Mouse (Mus musculus) midbrain, embryonic 14.5 days (tissue): ENCODE measurements around the gene Igsf8. TPM values are rescaled to one million over a fixed set of nuclear protein-coding genes. Genes with fewer than 3 reads are reported as not detected.

Experiments
- ATAC-seq: fragments of 200-750 bp; cut with Nextera tagmentation; 2 replicates; pipeline ENCODE4 v1.8.0; 2017; ENCODE audit warnings: moderate number of reproducible peaks, moderate library complexity; ENCODE audit not compliant: low FRiP score, low TSS enrichment
- DNase-seq: peaks from one replicate; pipeline ENCODE4 v3.0.0-alpha.2; 2015
- H3K27ac ChIP-seq: fragments of 300-500 bp; sonication (generic); replicated peaks from 2 replicates; pipeline ENCODE4 v1.5.1; 2014; ENCODE audit warnings: mild to moderate bottlenecking, low read depth, low read length, moderate library complexity
- H3K27me3 ChIP-seq: fragments of 300-500 bp; sonication (generic); 2 replicates; pipeline ENCODE4 v1.6.1; 2014; ENCODE audit warnings: low read length, control low read depth, mixed read lengths; ENCODE audit not compliant: control insufficient read depth, insufficient read depth
- H3K36me3 ChIP-seq: fragments of 300-500 bp; sonication (generic); 2 replicates; pipeline ENCODE4 v1.6.1; 2014; ENCODE audit warnings: low read length, control low read depth; ENCODE audit not compliant: control insufficient read depth, insufficient read depth
- H3K4me1 ChIP-seq: fragments of 300-500 bp; sonication (generic); 2 replicates; pipeline ENCODE4 v1.6.1; 2014; ENCODE audit warnings: mild to moderate bottlenecking, antibody characterized with exemption, low read length, control low read depth; ENCODE audit not compliant: control insufficient read depth, insufficient read depth
- H3K4me2 ChIP-seq: fragments of 300-500 bp; sonication (generic); 2 replicates; pipeline ENCODE4 v1.6.1; 2014; ENCODE audit warnings: mild to moderate bottlenecking, low read length, moderate library complexity
- H3K4me3 ChIP-seq: fragments of 300-500 bp; sonication (generic); replicated peaks from 2 replicates; pipeline ENCODE4 v1.5.1; 2014; ENCODE audit warnings: low read depth, low read length
- H3K9ac ChIP-seq: fragments of 300-500 bp; sonication (generic); replicated peaks from 2 replicates; pipeline ENCODE4 v1.6.1; 2014; ENCODE audit warnings: mild to moderate bottlenecking, low read length, moderate library complexity
- H3K9me3 ChIP-seq: fragments of 300-500 bp; sonication (generic); 2 replicates; pipeline ENCODE4 v1.6.1; 2016; ENCODE audit warnings: low read length, control low read depth, mixed read lengths; ENCODE audit not compliant: control insufficient read depth
- WGBS: fragments of 180-500 bp; shearing (Covaris S2); extraction: QIAGEN DNeasy Blood & Tissue Kit; methylation state at CpG from one replicate; pipeline ENCODE4 v1.1.7; 2014; 5-methylcytosine and 5-hydroxymethylcytosine counted together
- polyA plus RNA-seq: library from polyadenylated mRNA; unstranded; fragments of >200 nt; fragmentation: Nextera tagmentation; extraction: Ambion mirVana; gene quantifications from 2 replicates; pipeline ENCODE4 v1.2.1, GENCODE M21; 2014

Gene Igsf8
- 55.6 and 61.0 TPM in 2 replicates for polyA plus RNA-seq

DNA sequence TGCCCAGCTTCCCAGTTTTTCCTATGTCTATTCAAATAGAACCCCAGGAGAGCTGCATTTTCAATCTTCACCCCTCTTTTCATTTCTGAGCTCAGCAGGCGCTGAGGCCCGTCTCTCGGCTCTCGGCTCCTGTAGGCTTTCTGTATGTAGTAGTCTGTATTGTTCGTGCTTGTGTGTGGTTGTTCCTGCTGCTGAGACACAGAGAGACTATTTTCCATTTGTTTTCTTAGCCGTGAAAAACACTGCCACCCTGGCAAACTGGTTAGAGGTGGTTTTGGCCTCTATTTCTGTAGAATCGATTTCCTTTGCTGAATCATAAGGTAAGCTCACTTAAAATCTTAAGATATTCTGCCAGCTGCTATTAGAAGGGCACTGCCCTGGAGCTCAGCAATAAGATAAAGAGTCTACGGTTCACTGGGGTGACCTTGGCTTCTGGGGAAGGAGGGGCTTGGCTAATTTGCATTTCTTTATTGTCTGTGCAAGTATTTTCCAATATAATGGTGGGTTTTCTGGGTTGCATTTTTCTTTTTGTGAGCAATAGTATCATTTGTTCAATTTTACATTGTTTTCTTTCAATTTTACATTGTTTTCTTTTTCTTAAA, at the start of gene Igsf8:
TSS of gene Igsf8 (plus strand) at position 165 of the 602 bp plus-strand sequence.
- Histone ChIP-seq H3K27ac (peak within 1 kb of the TSS; percentile 62), H3K4me3 (no peak within 1 kb of the TSS), H3K27me3 (no peaks in the 10 kb centered on the region), H3K36me3 (no peaks in the 10 kb centered on the region), H3K4me2 (peak within 1 kb of the TSS; percentile 3), H3K9ac (no peak within 1 kb of the TSS), H3K9me3 (no peaks in the 10 kb centered on the region), H3K4me1 (no peaks in the 10 kb centered on the region)
- 7% methylated on average over 8 of the region's 8 CpGs for WGBS
- DNase-seq (peak; percentile 47), ATAC-seq (no peak)

DNA sequence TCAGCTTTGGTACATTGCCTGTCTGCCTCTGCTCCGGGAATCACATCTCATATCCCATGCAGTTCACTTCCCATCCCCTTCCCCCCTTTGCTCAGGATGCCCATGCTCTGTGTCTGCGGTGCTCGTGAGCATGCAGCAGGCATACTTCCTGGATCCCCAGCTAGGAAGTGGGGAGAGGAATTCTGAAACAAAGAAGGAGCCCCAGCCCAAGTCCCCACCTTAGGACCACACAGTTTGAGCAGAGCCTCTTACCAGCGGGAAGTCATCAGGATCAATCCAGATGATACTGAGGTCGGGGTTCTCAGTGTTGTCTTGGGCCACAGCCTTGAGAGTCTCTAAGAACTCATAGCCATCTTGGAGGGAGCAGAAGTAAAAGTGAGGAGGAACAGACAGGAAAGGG, 48.7 kb upstream of the Igsf8 start:
- no peak overlapping the region for H3K4me2 ChIP-seq
- peak overlapping the region; percentile 32; the same call in 1 of the 2 replicates for H3K27ac ChIP-seq
- 52% methylated on average over 5 of the region's 5 CpGs for WGBS
- H3K36me3 ChIP-seq: no peaks in the 10 kb centered on the region
- DNase-seq: no peak
- H3K4me1 ChIP-seq: peaks cover 17% of the 10 kb centered on the region
- ATAC-seq: no peak
- no peaks in the 10 kb centered on the region for H3K27me3 ChIP-seq
- no peak overlapping the region for H3K4me3 ChIP-seq
- H3K9ac ChIP-seq: no peak overlapping the region
- no peaks in the 10 kb centered on the region for H3K9me3 ChIP-seq

DNA sequence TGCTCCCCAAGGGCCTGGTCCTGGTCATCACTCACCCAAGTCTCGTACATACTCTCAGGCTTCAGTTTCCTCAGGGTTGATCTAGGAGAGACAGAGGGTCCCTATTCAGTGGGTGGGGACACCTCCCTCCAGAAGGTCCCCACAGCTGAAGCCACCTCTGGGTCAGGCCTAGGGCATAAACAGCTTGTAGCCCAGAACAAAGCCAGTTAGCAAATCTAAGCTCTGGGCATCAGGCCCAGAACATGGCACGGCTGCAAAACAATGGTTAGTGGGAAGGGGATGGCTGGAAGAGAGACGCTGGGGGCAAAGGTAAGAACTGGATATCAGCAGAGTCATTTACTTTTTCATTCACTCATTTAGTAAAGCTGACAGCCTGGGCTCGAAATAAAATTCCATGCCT, 47.7 kb upstream of the Igsf8 start:
- Histone ChIP-seq H3K4me1 (peaks cover 23% of the 10 kb centered on the region), H3K36me3 (no peaks in the 10 kb centered on the region), H3K4me3 (no peak overlapping the region), H3K9me3 (no peaks in the 10 kb centered on the region), H3K4me2 (no peak overlapping the region), H3K9ac (no peak overlapping the region), H3K27ac (peak overlapping the region; percentile 41; the same call in 1 of the 2 replicates), H3K27me3 (no peaks in the 10 kb centered on the region)
- ATAC-seq (no peak), DNase-seq (peak; percentile 54)
- WGBS: 20% methylated on average over 4 of the region's 4 CpGs

DNA sequence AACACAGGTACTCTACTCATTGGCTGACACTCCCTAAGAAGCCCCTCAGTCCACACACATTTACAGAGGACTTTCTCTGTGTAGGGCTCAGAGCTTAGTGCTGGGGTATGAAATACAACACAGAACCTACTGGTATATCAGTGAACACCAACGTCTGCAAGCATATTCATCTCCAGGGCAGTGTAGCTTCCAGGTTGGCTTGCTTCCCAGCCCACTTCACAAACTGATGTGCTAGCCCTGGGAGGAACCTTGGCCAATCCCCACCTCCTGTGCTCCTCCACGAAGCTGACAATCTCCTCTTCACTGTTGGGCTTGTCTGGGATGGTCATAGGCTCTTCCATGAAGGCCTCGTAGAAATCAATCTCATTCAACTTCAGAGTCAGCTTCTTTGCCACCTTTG, 46.7 kb upstream of the Igsf8 start:
- H3K9me3 ChIP-seq: no peaks in the 10 kb centered on the region
- H3K9ac ChIP-seq: no peak overlapping the region
- ATAC-seq: no peak
- no peak overlapping the region for H3K4me3 ChIP-seq
- H3K36me3 ChIP-seq: no peaks in the 10 kb centered on the region
- no peaks in the 10 kb centered on the region for H3K27me3 ChIP-seq
- 0 out of 2 replicates have a peak overlapping the region, but pooled peaks have one; percentile 32 for H3K27ac ChIP-seq
- H3K4me1 ChIP-seq: peaks cover 28% of the 10 kb centered on the region
- no peak for DNase-seq
- H3K4me2 ChIP-seq: no peak overlapping the region
- 75% methylated on average over 3 of the region's 3 CpGs for WGBS

DNA sequence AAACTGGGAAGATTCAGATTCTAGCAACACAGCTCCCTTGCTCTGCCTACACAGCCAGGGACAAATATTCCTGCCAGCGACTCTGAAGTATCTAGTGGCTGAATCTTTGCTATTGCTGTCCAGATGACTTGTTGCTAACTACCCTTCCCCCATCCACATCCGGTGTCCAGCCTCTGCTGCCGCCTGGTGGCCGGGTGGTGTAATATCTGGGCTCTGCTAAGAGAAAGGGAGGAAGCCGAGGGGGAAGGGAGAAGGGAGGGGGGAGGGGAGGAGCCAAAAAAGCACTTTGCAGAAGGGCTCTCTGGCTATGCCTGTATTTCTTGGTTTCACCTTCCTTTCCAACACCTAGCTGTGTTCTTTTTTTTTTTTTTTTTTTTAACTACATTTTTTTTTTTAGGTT, 44.3 kb upstream of the Igsf8 start:
- Histone ChIP-seq H3K9ac (no peak overlapping the region), H3K4me3 (no peak overlapping the region), H3K9me3 (no peaks in the 10 kb centered on the region), H3K27ac (peak overlapping the region; percentile 45; the same call in 1 of the 2 replicates), H3K36me3 (no peaks in the 10 kb centered on the region), H3K4me1 (peaks cover 28% of the 10 kb centered on the region), H3K4me2 (peak overlapping the region; percentile 34; the same call in 1 of the 2 replicates), H3K27me3 (no peaks in the 10 kb centered on the region)
- WGBS: 3% methylated on average over 5 of the region's 5 CpGs
- ATAC-seq (peak; percentile 59), DNase-seq (peak; percentile 89)

DNA sequence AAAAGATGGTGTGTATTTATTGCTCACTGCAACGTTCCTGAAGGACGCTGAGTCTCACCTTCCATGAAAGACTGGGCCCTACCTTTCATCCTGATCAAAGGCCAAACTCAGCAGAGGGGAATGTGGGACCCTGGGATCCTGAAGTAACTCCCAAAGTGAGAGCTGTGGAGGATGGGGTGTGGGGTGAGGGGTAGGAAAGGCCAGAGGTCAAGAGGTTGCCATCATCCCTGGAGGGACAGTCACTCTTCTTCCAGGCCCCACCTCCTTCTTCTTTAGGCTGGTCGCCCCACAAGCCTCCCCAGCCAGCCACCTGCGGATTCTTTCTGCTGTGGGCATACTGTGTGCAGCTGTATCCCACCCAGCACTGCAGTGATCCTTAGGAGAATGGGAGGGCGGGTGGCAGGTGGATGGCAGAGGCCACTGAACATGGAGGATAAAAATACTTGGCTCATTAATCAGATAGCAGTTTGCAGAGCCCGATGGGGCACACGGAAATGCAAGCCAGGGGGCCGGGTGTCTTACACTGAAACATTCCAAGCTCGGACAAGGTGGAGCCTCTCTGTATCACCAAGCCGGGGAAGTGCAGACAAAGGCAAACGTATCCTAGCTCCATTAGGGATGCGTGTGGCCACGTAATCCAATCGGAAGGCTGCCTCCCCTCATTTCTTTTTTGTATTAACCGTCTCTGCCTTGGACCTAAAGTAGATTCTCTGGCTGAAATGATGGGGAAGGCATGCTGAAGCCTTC, 43.1 kb upstream of the Igsf8 start:
- H3K27me3 ChIP-seq: no peaks in the 10 kb centered on the region
- H3K4me2 ChIP-seq: no peak overlapping the region
- peaks cover 25% of the 10 kb centered on the region for H3K4me1 ChIP-seq
- H3K4me3 ChIP-seq: no peak overlapping the region
- 0 out of 2 replicates have a peak overlapping the region, but pooled peaks have one; percentile 20 for H3K27ac ChIP-seq
- WGBS: 42% methylated on average over 15 of the region's 15 CpGs
- DNase-seq: no peak
- no peaks in the 10 kb centered on the region for H3K36me3 ChIP-seq
- no peak for ATAC-seq
- H3K9me3 ChIP-seq: no peaks in the 10 kb centered on the region
- no peak overlapping the region for H3K9ac ChIP-seq

DNA sequence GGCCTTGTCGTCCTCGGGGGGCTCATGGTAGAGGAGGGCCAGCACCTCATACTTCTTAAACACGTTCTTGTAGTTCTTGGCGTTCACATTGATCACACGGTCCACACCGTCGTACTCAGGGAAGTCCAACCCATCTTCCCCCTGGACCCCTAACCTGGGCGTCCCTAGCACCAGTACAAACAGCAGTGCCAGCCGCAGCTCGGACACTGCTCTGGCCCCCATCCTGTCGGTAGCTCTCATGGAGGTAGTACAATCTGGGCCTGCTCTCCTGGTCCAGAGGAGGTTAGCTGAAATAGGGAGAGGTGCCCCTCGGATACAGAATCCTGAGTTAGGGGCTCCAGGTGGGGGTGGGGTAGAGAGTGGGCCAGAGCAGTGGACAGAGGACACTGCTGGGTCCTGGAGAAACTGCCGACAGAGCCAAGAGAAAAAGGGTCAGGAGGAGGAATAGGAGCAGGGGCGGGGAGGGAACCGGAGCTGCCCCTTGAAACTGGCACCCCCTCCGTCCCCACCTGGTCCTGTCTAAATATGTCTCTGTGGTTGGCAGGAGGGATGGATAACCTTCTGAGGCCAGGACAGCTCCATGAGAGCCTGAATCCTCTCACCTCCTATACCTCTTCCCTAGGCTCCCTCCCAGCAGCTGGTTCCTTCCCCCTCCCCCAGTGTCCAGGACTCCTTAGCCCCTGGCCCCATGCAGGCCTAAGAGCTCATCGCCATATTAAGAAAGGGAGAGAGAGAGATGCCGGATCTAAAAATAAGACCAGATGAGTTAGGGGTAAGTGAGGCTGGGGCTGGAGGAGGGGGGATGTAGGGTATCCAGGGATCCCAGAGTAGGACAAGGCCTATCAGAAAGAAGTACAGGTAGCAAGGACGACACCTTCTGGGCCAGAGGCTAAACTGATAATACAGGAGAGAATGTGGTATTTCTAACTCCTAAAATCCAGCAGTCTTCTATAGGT, 41.7 kb upstream of the Igsf8 start, which contains the start of gene Casq1:
TSS of gene Casq1 (minus strand) at position 418 of the 956 bp plus-strand sequence.
- Histone ChIP-seq H3K27ac (no peak within 1 kb of the TSS), H3K9ac (no peak within 1 kb of the TSS), H3K27me3 (no peaks in the 10 kb centered on the region), H3K4me3 (no peak within 1 kb of the TSS), H3K4me2 (no peak within 1 kb of the TSS), H3K4me1 (peaks cover 16% of the 10 kb centered on the region), H3K9me3 (no peaks in the 10 kb centered on the region), H3K36me3 (no peaks in the 10 kb centered on the region)
- WGBS: 82% methylated on average over 19 of the region's 19 CpGs
- DNase-seq: no peak
- ATAC-seq: no peak

DNA sequence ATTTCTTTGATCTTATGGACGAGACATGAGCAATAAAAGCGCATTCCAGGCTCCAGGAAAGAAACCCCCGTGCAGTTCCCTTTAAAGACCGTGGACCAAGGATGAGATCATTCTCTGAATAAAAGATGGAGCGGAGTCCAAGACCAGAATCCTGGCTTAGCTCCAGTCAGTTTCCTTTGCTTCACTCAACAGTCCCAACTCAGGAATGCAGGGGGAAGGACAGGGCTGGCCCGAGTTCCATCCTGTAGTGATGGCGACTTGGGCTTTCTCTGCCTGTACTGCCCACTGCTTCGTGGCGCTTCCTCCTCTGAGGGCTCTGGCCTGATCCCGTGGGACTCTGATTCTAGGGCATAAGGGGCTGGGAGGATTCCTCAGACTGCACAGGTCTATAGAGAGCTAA, 41.0 kb upstream of the Igsf8 start:
- ATAC-seq: 0 out of 2 replicates have a peak, but pooled peaks have one; percentile 10
- peak; percentile 73 for DNase-seq
- Histone ChIP-seq H3K4me3 (no peak overlapping the region), H3K36me3 (no peaks in the 10 kb centered on the region), H3K27ac (no peak overlapping the region), H3K27me3 (no peaks in the 10 kb centered on the region), H3K9me3 (no peaks in the 10 kb centered on the region), H3K4me1 (peaks cover 16% of the 10 kb centered on the region), H3K9ac (no peak overlapping the region), H3K4me2 (no peak overlapping the region)
- WGBS: 27% methylated on average over 10 of the region's 10 CpGs
